Mouse (Mus musculus) heart, postnatal 0 days (tissue): Measurements from ENCODE around the gene Gse1. TPM values are rescaled to one million over a fixed set of nuclear protein-coding genes. Genes with fewer than 3 reads are reported as not detected.

Source experiments
- ATAC-seq: fragments of 200-750 bp; cut with Nextera tagmentation; 2 replicates; pipeline ENCODE4 v1.8.0; 2017; ENCODE audit warnings: low read depth, moderate number of reproducible peaks, moderate library complexity; ENCODE audit not compliant: insufficient read depth
- DNase-seq: peaks from one replicate; pipeline ENCODE4 v3.0.0-alpha.2; 2016; ENCODE audit warnings: low spot score
- H3K27ac ChIP-seq: fragments of 300-500 bp; sonication (generic); 2 replicates; pipeline ENCODE4 v1.5.1; 2014; ENCODE audit warnings: low read depth, mild to moderate bottlenecking
- H3K27me3 ChIP-seq: fragments of 300-500 bp; sonication (generic); 2 replicates; pipeline ENCODE4 v1.6.1; 2014; ENCODE audit warnings: low read length, mixed read lengths; ENCODE audit not compliant: control insufficient read depth, insufficient read depth
- H3K36me3 ChIP-seq: fragments of 300-500 bp; sonication (generic); replicated peaks from 2 replicates; pipeline ENCODE4 v1.6.1; 2014; ENCODE audit warnings: low read length, mixed read lengths; ENCODE audit not compliant: control insufficient read depth, insufficient read depth
- H3K4me1 ChIP-seq: fragments of 300-500 bp; sonication (generic); 2 replicates; pipeline ENCODE4 v1.6.1; 2014; ENCODE audit warnings: antibody characterized with exemption; ENCODE audit not compliant: control insufficient read depth, insufficient read depth
- H3K4me2 ChIP-seq: fragments of 300-500 bp; sonication (generic); 2 replicates; pipeline ENCODE4 v1.6.1; 2014; ENCODE audit warnings: low read depth, mild to moderate bottlenecking, low read length, moderate library complexity
- H3K4me3 ChIP-seq: fragments of 300-500 bp; sonication (generic); 2 replicates; pipeline ENCODE4 v1.5.1; 2014; ENCODE audit warnings: low read depth, low read length
- H3K9ac ChIP-seq: fragments of 300-500 bp; sonication (generic); replicated peaks from 2 replicates; pipeline ENCODE4 v1.6.1; 2014; ENCODE audit warnings: low read depth, low read length, mixed read lengths
- H3K9me3 ChIP-seq: fragments of 300-500 bp; sonication (generic); replicated peaks from 2 replicates; pipeline ENCODE4 v1.6.1; 2016; ENCODE audit warnings: low read length; ENCODE audit not compliant: control insufficient read depth
- CTCF ChIP-seq: IDR thresholded peaks from 2 replicates; pipeline ENCODE4 v1.5.1; 2016; ENCODE audit warnings: antibody characterized with exemption, control low read depth, low read depth
- EP300 ChIP-seq: IDR thresholded peaks from 2 replicates; pipeline ENCODE4 v1.6.1; 2016; ENCODE audit warnings: antibody characterized with exemption, low read depth
- WGBS: fragments of 180-500 bp; shearing (Covaris S2); extraction: QIAGEN DNeasy Blood & Tissue Kit; methylation state at CpG from one replicate; pipeline ENCODE4 v1.1.7; 2014; 5-methylcytosine and 5-hydroxymethylcytosine counted together
- polyA plus RNA-seq: library from polyadenylated mRNA; unstranded; fragments of >200 nt; fragmentation: Nextera tagmentation; extraction: Ambion mirVana; gene quantifications from 2 replicates; pipeline ENCODE4 v1.2.1, GENCODE M21; 2015
- total RNA-seq: library from RNA; depleted of rRNA; stranded (reverse); fragments of >200 nt; gene quantifications from 2 replicates; pipeline ENCODE4 v1.2.3, GENCODE M21; 2014; ENCODE audit warnings: low replicate concordance

Gse1 gene
- total and polyA plus RNA-seq, 2 experiments from 2014 or later: 5.4 to 18.7 TPM

DNA sequence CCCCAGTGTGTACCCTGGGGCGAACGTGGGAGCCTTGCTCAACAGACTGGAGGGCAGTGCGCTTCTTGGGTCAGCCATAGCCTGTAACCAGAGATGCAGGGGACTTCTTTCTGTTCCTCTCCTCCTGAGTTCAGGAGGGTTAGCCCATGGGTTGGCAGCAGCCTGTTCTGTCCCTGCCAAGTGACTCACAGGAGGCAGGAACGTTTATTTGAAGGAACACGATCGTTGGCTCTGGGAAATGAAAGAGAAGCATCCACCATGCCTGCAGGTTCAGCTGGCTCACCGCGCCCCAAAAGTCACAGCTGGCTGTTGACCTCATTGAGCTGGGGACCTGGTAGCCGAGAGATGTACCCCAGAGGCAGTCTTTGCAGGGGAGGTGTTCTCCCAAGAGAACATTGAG, 80.3 kb downstream of the Gse1 start:
- no peak overlapping the region for H3K9ac ChIP-seq
- whole genome bisulfite sequencing: 51% methylated on average over 9 of the region's 9 CpGs
- no peak for DNase-seq
- no peaks in the 10 kb centered on the region for H3K27me3 ChIP-seq
- no peaks in the 10 kb centered on the region for H3K9me3 ChIP-seq
- peak; percentile 25; the same call in 1 of the 2 replicates for ATAC-seq
- H3K4me1 ChIP-seq: peaks cover 29% of the 10 kb centered on the region
- TF ChIP-seq EP300 (no peak), CTCF (no peak)
- no peaks in the 10 kb centered on the region for H3K36me3 ChIP-seq
- peak overlapping the region; percentile 37 for H3K27ac ChIP-seq
- H3K4me2 ChIP-seq: peak overlapping the region; percentile 13; the same call in 1 of the 2 replicates
- no peak overlapping the region for H3K4me3 ChIP-seq

DNA sequence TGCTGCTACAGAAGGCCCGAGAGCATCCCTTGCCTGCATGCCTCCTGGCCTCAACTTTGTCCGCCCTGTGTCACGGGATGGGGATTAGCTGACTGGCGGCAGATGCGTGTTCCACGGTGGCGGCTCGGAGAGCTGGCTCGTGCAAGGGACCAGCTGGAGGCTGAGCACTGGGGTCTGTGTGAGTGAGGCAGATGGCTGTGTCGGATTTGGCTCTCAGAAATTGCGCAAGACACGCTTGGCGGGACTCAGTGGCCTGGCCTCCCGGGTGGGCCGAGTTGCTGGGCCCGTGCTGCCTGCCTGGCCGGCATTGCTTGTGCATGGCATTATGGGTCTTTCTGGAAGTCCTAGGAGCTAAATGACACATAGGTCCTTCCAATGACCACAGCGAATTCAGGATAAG, 81.1 kb downstream of the Gse1 start:
- H3K9me3 ChIP-seq: no peaks in the 10 kb centered on the region
- DNase-seq (no peak), ATAC-seq (no peak)
- 89% methylated on average over 18 of the region's 18 CpGs for WGBS
- no peak overlapping the region for H3K4me2 ChIP-seq
- peaks cover 29% of the 10 kb centered on the region for H3K4me1 ChIP-seq
- no peaks in the 10 kb centered on the region for H3K36me3 ChIP-seq
- no peak overlapping the region for H3K4me3 ChIP-seq
- no peaks in the 10 kb centered on the region for H3K27me3 ChIP-seq
- TF ChIP-seq EP300 (no peak), CTCF (no peak)
- H3K9ac ChIP-seq: no peak overlapping the region
- H3K27ac ChIP-seq: no peak overlapping the region

DNA sequence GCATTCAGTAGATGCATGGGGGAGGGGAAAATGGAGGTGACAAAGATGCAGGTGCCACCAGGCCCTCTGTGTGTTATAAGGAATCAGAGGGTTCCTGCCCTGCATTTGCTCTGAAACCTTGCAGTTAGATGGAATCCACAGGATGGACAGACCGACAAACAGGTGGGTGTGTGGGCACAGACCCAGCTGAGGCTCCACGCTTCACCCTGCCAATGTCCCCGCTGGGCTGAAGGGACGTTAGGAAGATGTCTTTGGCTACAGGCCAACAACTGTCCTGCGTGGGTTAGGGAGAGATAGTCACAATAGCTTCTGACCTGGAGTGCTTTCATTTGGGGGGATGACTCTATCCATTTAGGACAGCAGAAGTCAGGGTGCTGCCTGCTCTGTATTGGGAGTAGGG, 81.8 kb downstream of the Gse1 start:
- no peaks in the 10 kb centered on the region for H3K36me3 ChIP-seq
- DNase-seq (no peak), ATAC-seq (no peak)
- TF ChIP-seq CTCF (no peak), EP300 (no peak)
- H3K4me1 ChIP-seq: peaks cover 29% of the 10 kb centered on the region
- 50% methylated on average over 5 of the region's 5 CpGs for WGBS
- H3K27ac ChIP-seq: no peak overlapping the region
- H3K4me3 ChIP-seq: no peak overlapping the region
- H3K9me3 ChIP-seq: no peaks in the 10 kb centered on the region
- no peak overlapping the region for H3K4me2 ChIP-seq
- no peak overlapping the region for H3K9ac ChIP-seq
- no peaks in the 10 kb centered on the region for H3K27me3 ChIP-seq

DNA sequence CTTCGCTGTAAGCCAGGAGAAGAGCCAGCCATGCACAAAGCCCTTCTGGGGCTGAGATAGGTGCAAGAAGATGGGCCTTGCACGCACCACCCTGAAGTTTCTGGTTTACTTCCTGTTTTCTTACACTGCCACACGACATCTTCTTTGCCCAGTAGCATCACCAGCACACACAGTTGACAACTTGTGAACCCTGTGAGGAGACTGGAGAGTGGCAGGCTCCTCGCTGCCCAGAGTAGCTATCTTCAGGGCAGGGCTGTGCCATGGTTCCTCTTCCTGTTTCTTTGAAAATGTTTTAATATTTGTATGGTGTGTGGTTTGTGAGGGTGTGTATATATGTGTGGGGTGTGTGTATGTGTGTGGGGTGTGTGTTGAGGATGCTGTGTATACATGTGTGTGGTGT, 84.2 kb downstream of the Gse1 start:
- no peak for ATAC-seq
- TF ChIP-seq CTCF (no peak), EP300 (no peak)
- H3K9me3 ChIP-seq: no peaks in the 10 kb centered on the region
- H3K4me2 ChIP-seq: no peak overlapping the region
- 83% methylated on average over 4 of the region's 4 CpGs for WGBS
- H3K36me3 ChIP-seq: no peaks in the 10 kb centered on the region
- H3K27ac ChIP-seq: no peak overlapping the region
- H3K4me1 ChIP-seq: peaks cover 21% of the 10 kb centered on the region
- H3K27me3 ChIP-seq: no peaks in the 10 kb centered on the region
- H3K9ac ChIP-seq: no peak overlapping the region
- H3K4me3 ChIP-seq: no peak overlapping the region
- no peak for DNase-seq

DNA sequence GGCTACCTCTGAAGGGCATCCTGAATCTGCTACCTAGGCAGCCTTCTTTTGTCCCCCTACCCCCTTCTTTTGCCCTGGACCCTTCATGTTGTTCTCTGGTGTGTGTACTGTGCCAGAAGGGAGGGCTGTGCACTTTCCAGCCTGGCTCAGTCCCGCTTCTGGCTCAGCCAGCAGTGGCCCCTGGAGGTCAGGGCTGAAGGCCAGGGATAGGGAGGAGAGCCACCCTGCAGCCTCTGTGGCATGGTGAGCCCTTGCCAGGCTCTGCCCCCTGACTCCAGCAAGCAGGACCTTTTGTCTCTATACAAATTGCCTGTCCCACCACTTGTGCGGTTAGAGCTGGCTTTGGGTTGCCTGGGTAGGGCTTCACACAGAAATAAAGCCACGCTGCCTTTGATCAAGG, 85.4 kb downstream of the Gse1 start:
- Histone ChIP-seq H3K4me3 (no peak overlapping the region), H3K27me3 (no peaks in the 10 kb centered on the region), H3K4me1 (peaks cover 9% of the 10 kb centered on the region), H3K9me3 (no peaks in the 10 kb centered on the region), H3K36me3 (no peaks in the 10 kb centered on the region), H3K27ac (no peak overlapping the region), H3K4me2 (no peak overlapping the region), H3K9ac (no peak overlapping the region)
- ATAC-seq: no peak
- WGBS: 80% methylated on average over 3 of the region's 3 CpGs
- TF ChIP-seq CTCF: no peak
- TF ChIP-seq EP300: no peak
- DNase-seq: no peak

- Histone ChIP-seq H3K4me3 (no peak overlapping the region), H3K4me2 (no peak overlapping the region), H3K9ac (no peak overlapping the region), H3K4me1 (peaks cover 5% of the 10 kb centered on the region; the same call in 1 of the 2 replicates), H3K36me3 (no peaks in the 10 kb centered on the region), H3K9me3 (no peaks in the 10 kb centered on the region), H3K27me3 (no peaks in the 10 kb centered on the region), H3K27ac (no peak overlapping the region)
- DNase-seq (no peak), ATAC-seq (no peak)
- TF ChIP-seq CTCF (no peak), EP300 (no peak)
- 90% methylated on average over 5 of the region's 5 CpGs for WGBS
Measured at GRCm38 (mm10) chr8:120314932-120315331, 86.7 kb downstream of the Gse1 start.
